Mouse (Mus musculus): Measurements from ENCODE around the gene Sprtn. TPM values are rescaled to one million over a fixed set of nuclear protein-coding genes. Genes with fewer than 3 reads are reported as not detected.

Gene Sprtn
- total and polyA plus RNA-seq, 3 experiments = 27.2 to 31.8 TPM; not detected in 1

DNA sequence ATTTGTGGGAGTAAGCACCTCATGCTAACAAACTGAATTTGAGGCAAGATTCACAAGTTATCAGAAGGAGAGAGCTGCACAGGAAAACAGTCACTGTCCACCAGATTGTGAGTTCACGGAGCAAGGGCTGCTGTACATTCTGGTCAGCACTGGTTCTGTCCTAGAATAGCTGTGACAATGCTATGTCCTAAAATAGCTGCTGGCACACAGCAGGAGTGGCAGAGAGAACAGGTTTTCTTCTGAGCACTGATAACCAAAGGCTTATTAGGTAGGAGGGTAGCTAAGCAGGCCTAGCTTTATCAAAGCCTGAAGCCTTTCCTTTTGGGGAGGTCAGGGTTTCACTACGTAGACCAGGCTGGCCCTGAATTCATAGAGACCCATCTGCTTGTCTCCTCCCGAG, 37.5 kb upstream of the Sprtn start:
- TF ChIP-seq EP300 (IDR thresholded peaks at IDR 0.05; ENCODE audit: low read depth in 1 of 2, low read length in 2 of 2) (no peak), USF1 (IDR thresholded peaks at IDR 0.05; ENCODE audit: low read depth, low read length) (no peak), POLR2A (IDR thresholded peaks at IDR 0.05; ENCODE audit: control insufficient read depth in 1 of 2, insufficient read depth in 1 of 2, low read depth in 1 of 2, low read length in 2 of 2, poor library complexity in 1 of 2) (no peak), MYC (IDR thresholded peaks at IDR 0.05; ENCODE audit: low read depth, low read length) (no peak), JUND (IDR thresholded peaks at IDR 0.05; ENCODE audit: low read depth, low read length) (no peak), E2F4 (IDR thresholded peaks at IDR 0.05; ENCODE audit: borderline replicate concordance, low read depth, low read length) (no peak), MYB (IDR thresholded peaks at IDR 0.05; ENCODE audit: low read depth, low read length) (no peak), ZC3H11A (IDR thresholded peaks at IDR 0.05; ENCODE audit: low read depth, low read length) (no peak), POLR2AphosphoS2 (IDR thresholded peaks at IDR 0.05; ENCODE audit: low read length) (no peak), MAFK (IDR thresholded peaks at IDR 0.05; ENCODE audit: borderline replicate concordance, low read depth, low read length) (no peak)
- peaks cover 14 to 24% of the 10 kb centered on the region in 2 experiments for H3K36me3 ChIP-seq (ENCODE audit: control insufficient read depth in 1 of 2, insufficient read depth in 2 of 2, low read length in 2 of 2)

DNA sequence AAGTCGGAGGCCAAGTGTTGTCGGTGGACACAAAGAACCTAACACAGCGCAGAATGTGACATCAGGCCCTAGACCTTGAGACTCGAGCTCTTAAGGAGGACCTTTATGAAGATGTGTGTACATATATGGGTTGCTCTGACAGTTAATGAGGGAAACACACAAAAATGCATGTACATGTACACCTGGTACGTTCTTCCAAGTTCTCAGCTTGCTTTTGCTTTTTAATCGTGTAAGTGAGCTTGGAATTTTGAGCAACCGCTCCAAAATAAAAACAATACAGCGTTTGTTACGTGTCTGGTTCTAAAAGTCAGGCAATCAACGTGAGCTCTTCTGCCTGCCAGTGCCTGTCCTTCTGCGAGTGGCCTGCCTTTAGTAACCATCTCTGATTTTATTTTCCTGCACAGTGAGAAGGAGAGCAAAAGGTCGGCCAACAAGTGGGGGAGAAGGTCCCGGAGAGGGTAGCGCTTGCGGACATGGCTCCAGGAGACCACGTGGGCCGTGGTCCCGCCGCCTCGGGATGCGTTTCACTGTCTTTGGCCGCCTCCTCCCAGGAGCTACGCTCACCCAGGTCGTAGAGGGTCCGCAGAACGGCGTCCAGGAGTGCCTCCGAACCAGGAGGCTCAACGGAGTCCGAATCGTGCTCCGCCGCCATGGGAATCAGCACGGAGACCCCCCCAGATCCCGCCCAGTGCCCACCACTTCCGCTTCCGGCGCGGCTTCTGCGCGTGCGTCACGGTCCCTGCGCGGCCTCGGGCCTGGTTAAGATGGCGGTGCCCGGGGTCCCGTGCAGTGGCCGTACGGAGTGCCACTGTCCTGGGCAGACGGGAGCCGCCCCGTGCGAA, 35.1 kb upstream of the Sprtn start, which contains the start of the genes Gnpat and 2810004N23Rik:
TSS of gene Gnpat (plus strand) at position 713 of the 842 bp plus-strand sequence.
TSS of gene 2810004N23Rik (minus strand) at position 800 of the 842 bp plus-strand sequence.
- DNase-seq (ENCODE audit: low read depth, low spot score) = peak; percentile 94
- peak within 1 kb of the TSS; percentile 97 for H3K9ac ChIP-seq (ENCODE audit: control insufficient read depth, low read depth, low read length, poor library complexity, severe bottlenecking)
- H3K79me2 ChIP-seq (ENCODE audit: control insufficient read depth, insufficient read depth, low read length, poor library complexity) = peaks cover 69% of the 10 kb centered on the region
- H3K9me3 ChIP-seq (replicated peaks; ENCODE audit: insufficient read depth, low read length) = no peaks in the 10 kb centered on the region
- peaks cover 26 to 39% of the 10 kb centered on the region in 2 experiments for H3K4me1 ChIP-seq (ENCODE audit: control insufficient read depth in 1 of 2, insufficient read depth in 2 of 2, low read length in 2 of 2)
- H3K27ac ChIP-seq (ENCODE audit: control insufficient read depth, low read depth, low read length) = peak within 1 kb of the TSS; percentile 74
- peak within 1 kb of the TSS; percentile 81 to 96 for H3K4me3 ChIP-seq (ENCODE audit: control insufficient read depth in 1 of 2, insufficient read depth in 1 of 2, low read depth in 2 of 2, low read length in 2 of 2)
- H3K36me3 ChIP-seq (ENCODE audit: control insufficient read depth in 1 of 2, insufficient read depth in 2 of 2, low read length in 2 of 2) = peaks cover 4 to 45% of the 10 kb centered on the region in 2 experiments; a peak in 3 of 4 replicates
- H3K27me3 ChIP-seq (ENCODE audit: control insufficient read depth in 1 of 2, insufficient read depth in 2 of 2, low read length in 2 of 2) = no peaks in the 10 kb centered on the region
- TF ChIP-seq POLR2A (IDR thresholded peaks at IDR 0.05; ENCODE audit: control insufficient read depth in 1 of 2, insufficient read depth in 1 of 2, low read depth in 1 of 2, low read length in 2 of 2, poor library complexity in 1 of 2) (peak; percentile 95 to 96), USF1 (IDR thresholded peaks at IDR 0.05; ENCODE audit: low read depth, low read length) (peak; percentile 84), NELFE (IDR thresholded peaks at IDR 0.05; ENCODE audit: low read depth, low read length) (peak; percentile 95), EP300 (IDR thresholded peaks at IDR 0.05; ENCODE audit: low read depth in 1 of 2, low read length in 2 of 2) (0 out of 4 replicates have a peak, but pooled peaks of 1 of the 2 experiments have one; percentile 17), ELF1 (IDR thresholded peaks at IDR 0.05; ENCODE audit: low read depth, low read length) (peak; percentile 90), ZKSCAN1 (IDR thresholded peaks at IDR 0.05; ENCODE audit: low read depth, low read length) (no peak), ETS1 (IDR thresholded peaks at IDR 0.05; ENCODE audit: low read depth, low read length) (no peak; the same call in 1 of the 2 replicates), RAD21 (IDR thresholded peaks at IDR 0.05; ENCODE audit: low read depth, low read length) (no peak), CHD2 (IDR thresholded peaks at IDR 0.05; ENCODE audit: low read length) (no peak), TBP (IDR thresholded peaks at IDR 0.05; ENCODE audit: low read depth, low read length) (no peak; the same call in 1 of the 2 replicates), POLR2AphosphoS5 (IDR thresholded peaks at IDR 0.05; ENCODE audit: borderline replicate concordance, low read depth, low read length) (no peak), MAZ (IDR thresholded peaks at IDR 0.05; ENCODE audit: low read depth, low read length) (peak; percentile 36; the same call in 1 of the 2 replicates), MXI1 (IDR thresholded peaks at IDR 0.05; ENCODE audit: low read depth, low read length) (peak; percentile 97), ZNF384 (IDR thresholded peaks at IDR 0.05; ENCODE audit: low read depth, low read length) (no peak), MYC (IDR thresholded peaks at IDR 0.05; ENCODE audit: low read depth, low read length) (peak; percentile 95), SIN3A (IDR thresholded peaks at IDR 0.05; ENCODE audit: low read length) (peak; percentile 85; the same call in 1 of the 2 replicates), NRF1 (IDR thresholded peaks at IDR 0.05; ENCODE audit: insufficient read depth, low read depth, low read length, poor library complexity, severe bottlenecking) (peak; percentile 79), KAT2A (conservative IDR thresholded peaks at IDR 0.05; ENCODE audit: low read depth, low read length) (peak; percentile 59; the same call in 1 of the 2 replicates), MAX (IDR thresholded peaks at IDR 0.05; ENCODE audit: low read length) (peak; percentile 91), E2F4 (IDR thresholded peaks at IDR 0.05; ENCODE audit: borderline replicate concordance, low read depth, low read length) (peak; percentile 43; the same call in 1 of the 2 replicates), HCFC1 (IDR thresholded peaks at IDR 0.05; ENCODE audit: low read depth, low read length) (peak; percentile 89), MEF2A (IDR thresholded peaks at IDR 0.05; ENCODE audit: extremely low read depth, insufficient replicate concordance, low read depth, low read length, poor library complexity, severe bottlenecking) (no peak), ZMIZ1 (IDR thresholded peaks at IDR 0.05; ENCODE audit: low read depth, low read length) (0 out of 2 replicates have a peak, but pooled peaks have one; percentile 88)

More for the DNA sequence above, 37.5 kb upstream of the Sprtn start:
- Histone ChIP-seq H3K4me3 (ENCODE audit: control insufficient read depth in 1 of 2, insufficient read depth in 1 of 2, low read depth in 2 of 2, low read length in 2 of 2) (no peak overlapping the region), H3K9me3 (replicated peaks; ENCODE audit: insufficient read depth, low read length) (no peaks in the 10 kb centered on the region), H3K4me1 (ENCODE audit: control insufficient read depth in 1 of 2, insufficient read depth in 2 of 2, low read length in 2 of 2) (peaks cover 10 to 17% of the 10 kb centered on the region in 2 experiments), H3K27ac (ENCODE audit: control insufficient read depth, low read depth, low read length) (no peak overlapping the region), H3K27me3 (ENCODE audit: control insufficient read depth in 1 of 2, insufficient read depth in 2 of 2, low read length in 2 of 2) (no peaks in the 10 kb centered on the region), H3K79me2 (ENCODE audit: control insufficient read depth, insufficient read depth, low read length, poor library complexity) (peaks cover 66% of the 10 kb centered on the region), H3K9ac (ENCODE audit: control insufficient read depth, low read depth, low read length, poor library complexity, severe bottlenecking) (no peak overlapping the region)
- no peak for DNase-seq (ENCODE audit: low read depth, low spot score)

All from MEL (cell line).